Mouse (Mus musculus) left cerebral cortex, postnatal 10 days (tissue): ENCODE results near the gene Nfat5. TPM values are rescaled to one million over a fixed set of nuclear protein-coding genes. Genes with fewer than 3 reads are reported as not detected.
A peak's percentile ranks its signal among the peaks of the same experiment; 100 is the strongest.

ENCODE experiments used
- DNase-seq, 2 experiments: peaks; one replicate each; pipeline ENCODE4 v3.0.0; 2021 to 2022; ENCODE audit warnings: low spot score in 2 of 2, mixed read lengths in 1 of 2; ENCODE audit errors: extremely low spot score in 1 of 2
- intact Hi-C: fragments of 180-260 bp; cut with DNase I; formaldehyde crosslinking; loops from one replicate; pipeline ENCODE4 v1.15.1; 2025
- total RNA-seq, 2 experiments: library from RNA; stranded (reverse); gene quantifications; 2 replicates each; pipeline ENCODE4 v1.2.3; 2021

The Nfat5 gene
- total RNA-seq, 2 experiments from 2014 or later: 32.7 to 33.6 TPM

DNA sequence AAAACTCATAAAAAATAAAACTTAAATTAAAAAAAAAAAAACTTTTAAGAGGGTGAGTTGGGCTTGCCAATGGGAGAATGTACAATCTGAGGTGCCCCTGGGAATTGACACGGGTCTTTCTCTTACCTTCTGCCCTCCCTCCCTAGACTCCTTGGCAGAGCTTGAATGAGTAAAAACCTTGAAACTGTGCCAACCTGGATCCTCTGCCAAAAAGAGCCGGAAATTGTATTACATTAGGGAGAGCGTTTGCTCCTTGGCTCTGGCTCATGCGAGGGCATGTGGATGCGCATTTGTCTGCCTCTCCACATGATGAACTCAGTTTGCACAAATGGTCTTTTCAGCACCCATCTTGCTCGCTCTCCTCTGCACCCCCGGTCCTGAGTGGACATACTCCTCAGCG, 96.3 kb downstream of the Nfat5 start:
- intact Hi-C loops: loop anchor here (5.0 kb wide), 1 partner anchor 33 kb away; no protein-coding TSS in a partner anchor
- peak; percentile 45 to 59 for DNase-seq

DNA sequence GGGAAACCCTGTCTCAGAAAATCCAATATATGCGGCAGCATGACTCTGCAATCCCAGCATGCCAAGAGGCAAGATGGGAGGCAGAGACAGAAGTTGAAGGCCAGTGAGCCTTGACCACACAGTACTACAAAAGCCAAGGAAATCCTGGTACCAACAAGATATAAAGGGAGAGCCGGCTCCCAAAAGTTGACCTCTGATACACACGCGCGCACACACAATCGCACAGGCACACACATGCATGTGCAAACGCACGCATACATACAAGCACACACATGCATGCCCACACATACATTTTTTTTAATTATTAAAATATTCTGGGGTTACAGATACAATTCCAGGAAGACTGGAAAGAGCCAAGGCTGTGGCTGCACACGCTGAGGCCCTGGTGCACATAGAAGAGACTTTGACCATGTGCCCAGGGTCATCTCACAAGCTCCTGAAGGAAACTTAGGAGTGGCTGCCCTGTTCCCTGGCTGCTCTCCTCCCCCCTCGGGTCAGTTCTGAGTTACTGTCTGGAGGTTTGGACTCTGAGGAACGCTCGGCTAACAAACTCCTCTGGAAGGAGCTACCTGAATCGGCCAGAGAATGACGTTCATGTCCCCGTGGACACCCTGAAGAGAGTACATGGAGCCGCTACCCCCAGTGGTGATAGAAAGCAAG, 97.3 kb downstream of the Nfat5 start:
- intact Hi-C loops: no loop called here
- DNase-seq: no peak

DNA sequence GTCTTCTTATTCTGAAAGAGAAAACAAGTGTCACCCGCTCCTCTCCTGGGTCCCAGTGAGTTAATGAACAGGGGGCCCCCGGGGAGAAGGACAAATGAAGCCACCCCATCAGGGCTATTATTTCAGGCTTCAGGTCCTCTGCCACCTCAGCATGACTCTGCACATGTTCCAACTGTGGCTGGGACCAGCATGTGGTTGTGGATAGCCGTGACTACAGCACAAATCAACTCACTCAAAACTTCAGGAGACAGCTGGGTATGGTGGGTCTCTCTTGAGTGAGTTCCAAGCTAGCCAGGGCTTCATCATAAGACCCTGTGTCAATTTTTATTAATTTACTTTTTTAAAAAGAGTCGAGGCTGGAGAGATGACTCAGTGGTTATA, 97.9 kb downstream of the Nfat5 start:
- no peak for DNase-seq
- intact Hi-C loops: no loop called here

- DNase-seq: no peak
- intact Hi-C loops: no loop called here
Measured at GRCm38 (mm10) chr8:107395397-107395796, 102.1 kb downstream of the Nfat5 start.

DNA sequence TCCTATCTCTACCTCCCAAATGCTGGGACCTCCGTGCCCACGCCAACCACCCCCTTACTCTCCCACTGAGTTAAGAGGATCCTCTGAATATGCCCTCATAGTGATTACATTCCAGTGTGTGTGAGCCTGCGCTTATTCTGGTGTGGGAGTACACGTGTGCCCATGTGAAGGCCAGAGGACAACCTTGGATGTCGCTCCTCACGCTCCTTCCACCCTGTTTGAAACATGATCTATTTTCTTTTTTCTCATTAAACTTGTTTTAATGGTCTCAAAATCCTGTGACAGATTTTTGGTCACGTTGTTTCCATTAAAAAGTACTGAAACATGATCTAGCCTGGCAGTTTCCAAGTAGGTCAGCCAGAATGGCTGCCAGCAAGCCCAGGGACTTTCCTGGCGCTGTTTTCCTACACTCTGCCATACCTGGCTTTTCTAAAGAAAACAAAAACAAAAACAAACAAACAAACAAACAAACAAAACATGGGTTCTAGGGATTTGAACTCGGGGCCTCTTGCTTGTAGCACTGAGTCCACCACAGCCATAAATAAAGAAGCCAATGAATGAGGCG, 102.9 kb downstream of the Nfat5 start:
- no peak for DNase-seq
- intact Hi-C loops: no loop called here

- intact Hi-C loops: no loop called here
- no peak for DNase-seq
Measured at GRCm38 (mm10) chr8:107397665-107398064, 104.4 kb downstream of the Nfat5 start.

DNA sequence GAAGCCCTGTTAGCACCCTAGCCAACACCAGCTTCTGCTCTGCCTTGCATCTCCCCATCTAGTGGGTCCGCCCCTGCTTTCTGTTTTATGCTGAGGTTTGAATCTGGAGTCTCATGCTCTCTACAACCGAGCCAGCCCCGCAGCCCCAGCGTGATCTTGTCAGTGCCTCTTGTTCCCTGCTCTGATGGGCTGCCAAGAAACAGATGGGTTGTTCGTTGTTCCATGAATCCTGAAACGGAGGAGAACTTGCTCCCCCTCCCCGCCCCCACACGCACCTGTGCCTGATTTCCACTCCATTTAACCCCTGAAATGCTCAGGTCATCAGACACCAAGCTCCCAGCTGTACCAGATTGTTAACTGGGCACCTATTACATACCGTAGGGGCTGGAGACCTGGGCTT, 106.2 kb downstream of the Nfat5 start:
- DNase-seq: peak in 1 of 2 experiments; percentile 49
- intact Hi-C loops: no loop called here

- intact Hi-C loops: no loop called here
- no peak for DNase-seq
Measured at GRCm38 (mm10) chr8:107401866-107402265, 108.6 kb downstream of the Nfat5 start.

- intact Hi-C loops: no loop called here
- DNase-seq: peak; percentile 69 to 86
Measured at GRCm38 (mm10) chr8:107403038-107403781, 109.9 kb downstream of the Nfat5 start, which contains the start of gene Nqo1. Gene Nqo1 (minus strand): TSS chr8:107403206.

DNA sequence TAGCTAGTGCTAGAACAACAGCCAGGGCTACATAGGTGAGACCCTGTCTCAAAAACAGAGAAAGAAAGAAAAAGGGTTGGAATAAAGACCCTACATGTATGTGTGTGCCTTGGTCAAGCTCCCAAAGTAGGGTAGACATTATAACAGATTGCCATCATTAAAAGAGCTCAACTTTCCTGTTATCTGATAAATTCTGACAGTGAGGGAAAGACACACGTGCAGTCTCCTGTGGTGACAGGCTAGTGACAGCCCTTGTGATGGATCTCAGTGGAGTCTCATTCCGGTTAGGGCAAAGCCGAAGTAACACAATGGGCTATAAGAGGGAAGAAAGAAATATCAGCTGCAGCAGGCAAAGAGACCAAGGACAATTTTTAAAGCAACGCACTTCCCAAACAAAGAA, 110.8 kb downstream of the Nfat5 start:
- no peak for DNase-seq
- intact Hi-C loops: no loop called here

DNA sequence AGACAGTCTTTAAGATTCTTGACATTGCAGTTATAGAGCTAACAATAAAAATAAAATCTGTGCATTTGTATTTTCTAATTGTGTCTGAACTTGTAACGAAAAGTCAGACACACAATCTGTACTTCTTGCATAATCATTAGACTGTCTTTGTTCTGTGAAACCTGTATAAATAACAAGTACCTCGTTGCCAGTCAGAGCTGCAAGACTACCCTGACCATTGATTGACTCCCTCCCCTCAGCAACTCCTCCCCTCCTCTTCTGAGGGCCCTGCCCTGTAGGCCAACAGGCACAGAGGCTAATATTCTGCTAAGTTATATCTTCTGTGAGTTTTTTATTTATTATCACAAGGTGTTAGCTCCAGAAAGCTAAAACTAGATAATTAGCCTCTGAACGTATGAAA, 112.7 kb downstream of the Nfat5 start:
- no peak for DNase-seq
- intact Hi-C loops: no loop called here

GRCm38 (mm10) chr8:107411391-107411790, 118.1 kb downstream of the Nfat5 start:
- no peak for DNase-seq
- intact Hi-C loops: no loop called here

DNA sequence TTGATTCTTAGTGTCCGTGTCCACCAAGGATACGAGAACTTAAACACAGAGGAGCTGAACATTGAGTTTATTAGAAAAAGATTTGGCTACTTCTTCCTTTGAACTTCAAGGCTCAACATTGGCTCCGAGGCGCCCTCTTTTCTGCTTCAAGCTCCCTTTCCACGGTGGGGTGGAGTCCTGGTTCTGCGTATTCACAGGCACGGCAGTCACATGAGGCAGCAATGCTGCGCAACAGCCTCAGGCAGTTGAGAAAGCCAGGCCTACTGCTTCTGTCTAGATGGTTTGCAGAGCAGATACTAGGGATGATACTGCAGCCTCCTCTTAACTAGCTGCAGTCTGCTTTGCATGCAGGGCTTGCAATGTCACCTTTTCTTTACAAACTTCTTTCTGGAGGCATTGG, 119.3 kb downstream of the Nfat5 start:
- intact Hi-C loops: no loop called here
- DNase-seq: no peak

DNA sequence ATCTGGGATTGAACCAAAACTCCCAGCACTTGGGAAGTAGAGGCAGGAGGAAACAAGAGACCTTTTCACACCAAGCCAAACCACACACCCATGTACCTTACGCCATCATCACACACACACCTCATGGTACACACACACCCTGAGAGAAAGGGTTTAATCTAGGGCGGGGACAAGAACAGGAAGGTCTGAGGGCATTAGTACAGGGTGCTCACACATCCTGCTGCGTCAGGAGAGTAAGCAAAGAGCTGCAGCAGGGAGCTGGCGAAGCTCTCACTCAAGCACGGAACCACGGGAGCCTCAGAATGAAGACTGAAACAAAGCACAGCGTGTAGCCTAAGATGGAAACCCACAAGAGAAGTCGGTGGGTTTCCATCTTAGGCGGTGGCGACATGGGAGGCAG, 120.6 kb downstream of the Nfat5 start:
- no peak for DNase-seq
- intact Hi-C loops: no loop called here

DNA sequence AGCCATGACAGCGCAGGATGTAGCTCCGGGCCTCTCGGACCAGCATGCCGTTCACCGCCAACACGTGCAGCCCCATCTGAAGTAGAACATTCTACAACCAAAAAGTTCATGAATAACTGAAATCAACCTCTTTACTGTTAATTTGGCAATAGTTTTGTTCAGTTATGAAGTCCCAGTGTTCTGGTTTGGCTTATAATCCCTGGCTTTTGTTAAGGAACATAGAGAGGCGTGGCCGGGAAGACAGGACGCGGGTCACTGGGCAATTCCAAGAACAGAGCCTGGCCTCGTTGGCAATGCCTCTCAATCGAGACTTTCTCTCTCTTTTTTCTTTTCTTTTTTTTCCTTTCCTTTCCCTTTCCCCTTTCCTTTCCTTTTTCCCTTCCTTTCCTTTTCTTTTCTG, 123.7 kb downstream of the Nfat5 start:
- no peak for DNase-seq
- intact Hi-C loops: no loop called here

- DNase-seq: no peak
- intact Hi-C loops: loop anchor here (5.0 kb wide), 1 partner anchor 37 kb away; no protein-coding TSS in a partner anchor
Measured at GRCm38 (mm10) chr8:107424176-107424575, 130.9 kb downstream of the Nfat5 start.

DNA sequence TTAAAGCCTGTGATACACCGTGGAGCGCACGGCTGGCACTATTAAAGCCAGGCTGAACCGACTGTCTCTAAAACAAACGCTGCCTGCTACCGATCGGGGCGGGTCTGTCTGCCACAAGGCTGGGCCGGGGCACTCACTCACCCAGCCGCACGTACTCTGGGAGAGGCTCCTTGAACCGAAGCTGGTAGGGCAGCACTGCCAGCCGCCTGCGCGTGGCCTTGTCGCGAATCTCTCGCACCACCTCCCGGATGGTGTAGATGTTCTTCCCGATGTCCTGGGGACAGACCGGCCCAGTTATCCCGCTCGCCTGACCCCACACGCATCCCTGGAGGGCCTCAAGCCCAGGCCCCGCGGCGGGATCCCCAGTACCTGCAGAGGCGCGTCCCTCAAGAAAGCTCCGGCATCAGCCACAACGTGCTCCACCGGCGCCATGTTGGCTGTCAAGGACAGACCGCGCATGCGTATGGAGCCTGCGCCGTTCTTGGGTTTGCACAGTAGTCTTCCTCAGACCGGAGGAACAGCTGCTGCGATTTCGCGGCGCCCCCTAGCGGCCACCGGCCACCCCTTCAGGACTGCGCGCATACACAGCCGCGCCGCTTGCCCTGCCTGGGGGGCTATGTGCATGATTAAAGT, 131.4 kb downstream of the Nfat5 start, which contains the start of gene Nob1:
TSS of gene Nob1 (minus strand) at position 455 of the 633 bp plus-strand sequence.
- DNase-seq: peak; percentile 93 to 98
- intact Hi-C loops: loop anchor here (5.0 kb wide), 2 partner anchors 37 to 322 kb away; no protein-coding TSS in a partner anchor

GRCm38 (mm10) chr8:107425230-107425597, 131.9 kb downstream of the Nfat5 start:
- intact Hi-C loops: loop anchor here (5.0 kb wide), 1 partner anchor 323 kb away; no protein-coding TSS in a partner anchor
- DNase-seq: no peak
